Mouse (Mus musculus): ENCODE results near the gene 1700017B05Rik. TPM values are rescaled to one million over a fixed set of nuclear protein-coding genes. Genes with fewer than 3 reads are reported as not detected.

1700017B05Rik gene
- polyA plus RNA-seq, 1 experiment from 2014 or later: 15.5 TPM

DNA sequence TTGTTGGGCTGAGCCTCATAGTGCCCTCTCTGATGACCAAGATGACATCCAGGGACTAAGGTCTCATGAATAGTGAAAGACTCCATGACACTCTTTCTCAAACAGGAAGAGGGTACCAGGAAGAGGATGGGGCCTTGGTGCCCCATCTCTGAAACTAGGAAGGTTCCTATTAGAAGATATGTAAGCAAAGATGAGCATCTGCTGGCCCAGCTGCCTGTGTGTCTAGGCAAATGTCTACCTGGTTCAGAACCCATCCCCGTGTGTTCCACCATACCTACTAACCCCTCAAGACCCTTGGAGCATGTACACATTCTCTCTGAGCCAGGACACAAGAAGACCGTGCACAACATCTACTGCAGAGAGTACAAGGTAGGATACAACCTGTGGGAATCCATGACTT is 26.2 kb downstream of the 1700017B05Rik start, which contains the start of gene Trcg1:
Trcg1 (plus strand) TSS at position 301 of the 400 bp plus-strand sequence.
- no peak for ATAC-seq (replicated peaks; ENCODE audit: insufficient number of reproducible peaks, low FRiP score, low TSS enrichment)
- Histone ChIP-seq H3K4me1 (ENCODE audit: control insufficient read depth, insufficient read depth, low read length) (no peaks in the 10 kb centered on the region), H3K4me2 (no peak within 1 kb of the TSS), H3K9ac (ENCODE audit: low read depth, low read length) (no peak within 1 kb of the TSS), H3K4me3 (ENCODE audit: low read depth, low read length) (no peak within 1 kb of the TSS), H3K9me3 (replicated peaks; ENCODE audit: control insufficient read depth, low read length) (no peaks in the 10 kb centered on the region), H3K27me3 (ENCODE audit: control insufficient read depth, insufficient read depth, low read length) (no peaks in the 10 kb centered on the region), H3K36me3 (ENCODE audit: control insufficient read depth, insufficient read depth, low read length) (no peaks in the 10 kb centered on the region), H3K27ac (ENCODE audit: low read depth, low read length) (no peak within 1 kb of the TSS)
- WGBS (ENCODE audit: insufficient replicate concordance): 73% methylated on average over 2 of the region's 2 CpGs

DNA sequence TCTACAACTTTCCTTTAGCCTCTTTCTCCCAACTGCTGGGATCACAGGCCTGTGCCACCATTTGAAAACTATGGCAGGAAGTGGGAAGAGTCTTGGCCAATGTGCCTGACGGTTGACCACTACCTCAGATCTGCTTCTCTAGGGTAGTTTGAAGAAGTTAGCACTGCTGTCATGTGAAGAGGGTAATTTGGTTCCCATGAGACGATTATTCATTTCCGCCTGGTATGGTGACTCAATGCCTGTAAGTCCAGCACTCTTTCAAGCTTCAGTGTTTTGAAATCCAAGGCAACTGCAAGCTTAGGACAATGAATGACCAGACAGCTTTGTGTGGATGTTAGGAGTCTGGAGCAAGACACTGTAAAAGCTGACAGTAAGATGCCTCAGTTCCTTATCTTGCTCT is 28.6 kb downstream of the 1700017B05Rik start:
- no peak overlapping the region for H3K27ac ChIP-seq (ENCODE audit: low read depth, low read length)
- no peak for ATAC-seq (replicated peaks; ENCODE audit: insufficient number of reproducible peaks, low FRiP score, low TSS enrichment)
- 76% methylated on average over 3 of the region's 3 CpGs for WGBS (ENCODE audit: insufficient replicate concordance)

DNA sequence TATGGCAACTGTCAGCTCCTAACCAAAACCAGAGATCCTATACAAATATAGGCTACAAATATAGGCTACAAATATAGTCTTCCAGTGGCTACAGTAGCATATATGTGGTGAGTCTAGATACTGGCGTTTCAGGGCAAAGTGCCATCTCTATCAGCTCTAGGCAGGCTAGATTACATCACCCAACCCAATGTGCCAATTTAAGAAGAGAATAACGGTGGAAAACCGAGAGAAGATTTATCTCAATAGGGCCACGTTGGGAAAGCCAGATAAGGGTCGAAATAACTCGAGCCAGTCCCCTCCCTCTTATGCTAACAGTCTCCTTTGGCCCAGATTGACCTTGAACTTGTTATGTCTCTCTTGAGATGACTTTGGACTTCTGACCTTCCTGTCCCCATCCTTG is 29.3 kb downstream of the 1700017B05Rik start:
- no peak for ATAC-seq (replicated peaks; ENCODE audit: insufficient number of reproducible peaks, low FRiP score, low TSS enrichment)
- WGBS (ENCODE audit: insufficient replicate concordance): 35% methylated on average over 6 of the region's 6 CpGs
- H3K9ac ChIP-seq (ENCODE audit: low read depth, low read length): no peak overlapping the region
- no peaks in the 10 kb centered on the region for H3K36me3 ChIP-seq (ENCODE audit: control insufficient read depth, insufficient read depth, low read length)
- no peaks in the 10 kb centered on the region for H3K4me1 ChIP-seq (ENCODE audit: control insufficient read depth, insufficient read depth, low read length)
- H3K9me3 ChIP-seq (replicated peaks; ENCODE audit: control insufficient read depth, low read length): no peaks in the 10 kb centered on the region
- H3K4me2 ChIP-seq: no peak overlapping the region
- H3K27me3 ChIP-seq (ENCODE audit: control insufficient read depth, insufficient read depth, low read length): no peaks in the 10 kb centered on the region
- no peak overlapping the region for H3K4me3 ChIP-seq (ENCODE audit: low read depth, low read length)
- H3K27ac ChIP-seq (ENCODE audit: low read depth, low read length): no peak overlapping the region

More for the DNA sequence above, 28.6 kb downstream of the 1700017B05Rik start:
- no peaks in the 10 kb centered on the region for H3K4me1 ChIP-seq (ENCODE audit: control insufficient read depth, insufficient read depth, low read length)
- no peak overlapping the region for H3K4me3 ChIP-seq (ENCODE audit: low read depth, low read length)
- H3K27me3 ChIP-seq (ENCODE audit: control insufficient read depth, insufficient read depth, low read length): no peaks in the 10 kb centered on the region
- H3K4me2 ChIP-seq: no peak overlapping the region
- no peaks in the 10 kb centered on the region for H3K9me3 ChIP-seq (replicated peaks; ENCODE audit: control insufficient read depth, low read length)
- H3K9ac ChIP-seq (ENCODE audit: low read depth, low read length): no peak overlapping the region
- H3K36me3 ChIP-seq (ENCODE audit: control insufficient read depth, insufficient read depth, low read length): no peaks in the 10 kb centered on the region

DNA sequence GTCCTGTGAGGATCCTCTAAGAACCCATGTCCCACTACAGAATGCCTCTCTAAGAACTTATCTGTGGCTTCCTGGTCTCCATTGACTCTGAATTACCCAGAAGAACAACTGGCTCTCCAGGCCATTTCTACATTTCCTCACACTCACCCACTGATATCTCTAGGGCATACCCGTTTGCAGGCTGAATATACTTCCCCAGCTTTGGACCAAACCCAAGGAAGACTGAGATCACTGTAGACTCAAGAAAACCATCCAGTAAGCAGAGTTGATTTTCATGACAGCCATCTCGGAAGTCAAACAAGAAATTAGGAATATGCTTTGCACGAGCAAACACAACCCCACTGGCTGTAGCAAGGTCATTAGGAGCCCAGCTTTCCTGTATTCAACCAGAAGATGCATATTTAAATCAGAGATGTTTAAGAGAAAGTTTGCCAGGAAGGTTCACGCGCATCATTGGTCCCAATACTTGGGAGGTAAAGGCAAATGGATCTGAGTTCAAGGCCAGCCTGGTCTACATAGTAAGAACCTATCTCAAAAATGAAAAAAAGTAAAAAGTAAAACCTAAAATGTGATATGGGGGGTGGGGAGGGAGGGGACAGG is 30.0 kb downstream of the 1700017B05Rik start:
- Histone ChIP-seq H3K9ac (ENCODE audit: low read depth, low read length) (no peak overlapping the region), H3K36me3 (ENCODE audit: control insufficient read depth, insufficient read depth, low read length) (no peaks in the 10 kb centered on the region), H3K4me1 (ENCODE audit: control insufficient read depth, insufficient read depth, low read length) (no peaks in the 10 kb centered on the region), H3K27ac (ENCODE audit: low read depth, low read length) (no peak overlapping the region), H3K27me3 (ENCODE audit: control insufficient read depth, insufficient read depth, low read length) (peaks cover 3% of the 10 kb centered on the region; the same call in 1 of the 2 replicates), H3K4me3 (ENCODE audit: low read depth, low read length) (no peak overlapping the region), H3K4me2 (no peak overlapping the region), H3K9me3 (replicated peaks; ENCODE audit: control insufficient read depth, low read length) (no peaks in the 10 kb centered on the region)
- 76% methylated on average over 5 of the region's 5 CpGs for WGBS (ENCODE audit: insufficient replicate concordance)
- no peak for ATAC-seq (replicated peaks; ENCODE audit: insufficient number of reproducible peaks, low FRiP score, low TSS enrichment)

DNA sequence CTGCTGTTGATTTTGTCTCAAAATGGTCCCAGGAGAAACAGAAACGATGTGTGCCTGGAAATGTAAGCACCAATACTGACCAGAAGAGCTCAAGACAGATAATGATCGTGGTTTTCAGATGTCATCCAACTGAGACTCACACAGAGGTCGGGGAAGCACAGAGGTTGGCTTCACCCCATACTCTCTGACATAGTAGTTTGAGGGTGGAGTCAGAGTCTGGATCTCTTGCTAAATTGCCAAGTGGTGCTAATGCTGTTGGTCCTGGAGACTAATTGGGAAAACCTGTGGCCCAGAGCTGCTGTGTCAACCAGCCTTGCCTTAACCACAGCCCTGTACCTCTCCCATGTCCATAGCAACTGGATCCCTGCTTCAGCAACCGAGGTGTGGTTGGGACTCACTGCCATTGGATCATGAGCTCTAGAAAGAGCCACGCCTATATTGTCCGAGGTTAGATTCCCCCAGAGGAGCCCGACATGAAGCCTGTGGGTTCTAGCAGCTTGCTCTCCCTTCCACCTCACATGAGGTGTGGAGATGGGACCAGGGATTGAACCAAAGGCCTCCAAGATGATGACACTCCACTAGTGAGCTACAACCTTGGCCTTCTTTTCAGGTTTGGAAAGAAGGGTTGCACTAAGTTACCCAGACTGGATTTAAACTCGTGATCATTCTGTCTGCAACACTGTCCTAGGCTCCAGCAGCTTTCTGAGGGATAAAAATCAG is 30.7 kb downstream of the 1700017B05Rik start:
- 74% methylated on average over 8 of the region's 8 CpGs for WGBS (ENCODE audit: insufficient replicate concordance)
- Histone ChIP-seq H3K27ac (ENCODE audit: low read depth, low read length) (no peak overlapping the region), H3K36me3 (ENCODE audit: control insufficient read depth, insufficient read depth, low read length) (no peaks in the 10 kb centered on the region), H3K4me3 (ENCODE audit: low read depth, low read length) (no peak overlapping the region), H3K9me3 (replicated peaks; ENCODE audit: control insufficient read depth, low read length) (no peaks in the 10 kb centered on the region), H3K4me1 (ENCODE audit: control insufficient read depth, insufficient read depth, low read length) (no peaks in the 10 kb centered on the region), H3K9ac (ENCODE audit: low read depth, low read length) (no peak overlapping the region), H3K4me2 (no peak overlapping the region), H3K27me3 (ENCODE audit: control insufficient read depth, insufficient read depth, low read length) (peaks cover 3% of the 10 kb centered on the region; the same call in 1 of the 2 replicates)
- ATAC-seq (replicated peaks; ENCODE audit: insufficient number of reproducible peaks, low FRiP score, low TSS enrichment): no peak

DNA sequence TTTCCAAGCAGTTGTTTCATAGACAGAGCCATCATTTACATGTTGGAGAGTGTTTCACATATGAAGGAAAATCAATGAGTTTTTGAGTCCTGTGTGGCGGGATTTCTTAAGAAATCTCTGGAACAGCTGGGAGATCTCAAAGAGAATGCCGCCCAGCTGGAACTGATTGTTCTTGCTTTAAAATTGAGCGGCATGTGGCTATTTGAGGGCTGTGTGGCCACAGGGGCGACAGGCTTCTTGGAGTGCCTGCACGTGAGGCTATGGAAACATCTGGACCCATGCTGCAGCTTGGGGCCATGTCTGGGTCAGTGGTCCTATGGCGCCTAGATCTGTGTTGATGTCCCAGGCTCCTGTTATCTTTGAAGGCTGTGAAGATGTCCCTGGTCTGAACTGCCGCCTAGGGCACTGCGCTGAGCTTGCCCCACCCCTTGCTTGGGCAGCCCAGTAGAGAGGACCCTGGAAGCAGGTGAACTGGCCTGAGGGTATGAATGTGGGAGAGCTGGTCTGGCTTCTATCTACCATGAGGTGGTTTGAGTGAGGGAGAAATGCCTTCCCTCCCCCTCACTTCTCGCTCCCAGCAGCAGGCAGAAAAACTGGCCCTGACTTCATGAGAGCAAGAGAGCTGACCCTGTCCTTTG is 32.1 kb downstream of the 1700017B05Rik start:
- Histone ChIP-seq H3K9ac (ENCODE audit: low read depth, low read length) (no peak overlapping the region), H3K9me3 (replicated peaks; ENCODE audit: control insufficient read depth, low read length) (no peaks in the 10 kb centered on the region), H3K4me1 (ENCODE audit: control insufficient read depth, insufficient read depth, low read length) (peaks cover 4% of the 10 kb centered on the region; the same call in 1 of the 2 replicates), H3K27me3 (ENCODE audit: control insufficient read depth, insufficient read depth, low read length) (peaks cover 3% of the 10 kb centered on the region; the same call in 1 of the 2 replicates), H3K27ac (ENCODE audit: low read depth, low read length) (no peak overlapping the region), H3K4me3 (ENCODE audit: low read depth, low read length) (no peak overlapping the region), H3K4me2 (no peak overlapping the region), H3K36me3 (ENCODE audit: control insufficient read depth, insufficient read depth, low read length) (no peaks in the 10 kb centered on the region)
- WGBS (ENCODE audit: insufficient replicate concordance): 60% methylated on average over 9 of the region's 9 CpGs
- no peak for ATAC-seq (replicated peaks; ENCODE audit: insufficient number of reproducible peaks, low FRiP score, low TSS enrichment)

DNA sequence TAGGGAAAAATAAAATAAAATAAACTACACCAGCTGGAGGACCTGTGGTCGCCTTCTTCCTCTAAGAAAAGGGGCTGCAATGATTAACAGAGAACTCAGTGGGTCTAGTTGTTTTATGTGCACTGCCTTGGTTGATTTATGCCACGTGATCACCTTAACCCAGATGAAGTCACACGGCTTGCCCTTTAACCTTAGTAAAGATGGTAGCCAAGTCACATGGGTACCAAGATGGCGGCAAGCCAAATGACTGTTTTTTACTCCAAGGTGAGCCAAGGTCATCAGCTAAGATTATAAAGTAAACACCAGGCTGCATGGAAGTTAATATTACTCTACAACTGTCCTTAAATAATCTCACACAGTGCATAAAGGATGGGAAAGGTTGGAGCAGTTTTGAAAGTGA is 32.7 kb downstream of the 1700017B05Rik start:
- peaks cover 4% of the 10 kb centered on the region; the same call in 1 of the 2 replicates for H3K4me1 ChIP-seq (ENCODE audit: control insufficient read depth, insufficient read depth, low read length)
- no peak overlapping the region for H3K9ac ChIP-seq (ENCODE audit: low read depth, low read length)
- 81% methylated on average over 4 of the region's 4 CpGs for WGBS (ENCODE audit: insufficient replicate concordance)
- H3K36me3 ChIP-seq (ENCODE audit: control insufficient read depth, insufficient read depth, low read length): no peaks in the 10 kb centered on the region
- no peak overlapping the region for H3K4me2 ChIP-seq
- no peak for ATAC-seq (replicated peaks; ENCODE audit: insufficient number of reproducible peaks, low FRiP score, low TSS enrichment)
- H3K4me3 ChIP-seq (ENCODE audit: low read depth, low read length): no peak overlapping the region
- H3K9me3 ChIP-seq (replicated peaks; ENCODE audit: control insufficient read depth, low read length): no peaks in the 10 kb centered on the region
- peaks cover 3% of the 10 kb centered on the region; the same call in 1 of the 2 replicates for H3K27me3 ChIP-seq (ENCODE audit: control insufficient read depth, insufficient read depth, low read length)
- H3K27ac ChIP-seq (ENCODE audit: low read depth, low read length): no peak overlapping the region

DNA sequence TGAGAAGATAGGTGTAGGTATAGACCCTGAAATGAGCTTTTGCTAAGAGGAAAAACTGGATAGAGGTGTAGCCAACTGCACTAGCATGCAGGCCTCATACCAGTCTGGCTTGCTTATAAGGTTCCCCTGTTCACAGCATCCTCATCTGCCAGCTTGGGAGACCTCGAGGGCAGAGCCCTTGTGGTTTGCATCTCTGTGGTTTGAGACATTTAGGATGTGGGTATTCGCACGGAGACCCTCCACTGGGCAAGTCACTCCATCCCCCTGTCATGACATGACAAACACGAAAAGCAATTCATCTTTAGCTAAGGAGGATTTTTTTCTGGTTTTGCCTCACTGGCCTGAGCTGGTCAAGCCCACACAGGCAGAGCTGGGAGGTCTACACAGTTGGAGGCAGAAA is 34.2 kb downstream of the 1700017B05Rik start:
- 66% methylated on average over 4 of the region's 4 CpGs for WGBS (ENCODE audit: insufficient replicate concordance)
- ATAC-seq (replicated peaks; ENCODE audit: insufficient number of reproducible peaks, low FRiP score, low TSS enrichment): no peak

More for the DNA sequence above, 34.2 kb downstream of the 1700017B05Rik start:
- Histone ChIP-seq H3K36me3 (ENCODE audit: control insufficient read depth, insufficient read depth, low read length) (no peaks in the 10 kb centered on the region), H3K4me2 (no peak overlapping the region), H3K27ac (ENCODE audit: low read depth, low read length) (no peak overlapping the region), H3K4me1 (ENCODE audit: control insufficient read depth, insufficient read depth, low read length) (peaks cover 4% of the 10 kb centered on the region; the same call in 1 of the 2 replicates), H3K4me3 (ENCODE audit: low read depth, low read length) (no peak overlapping the region), H3K27me3 (ENCODE audit: control insufficient read depth, insufficient read depth, low read length) (peaks cover 3% of the 10 kb centered on the region; the same call in 1 of the 2 replicates), H3K9me3 (replicated peaks; ENCODE audit: control insufficient read depth, low read length) (no peaks in the 10 kb centered on the region), H3K9ac (ENCODE audit: low read depth, low read length) (no peak overlapping the region)

Data from heart, embryonic 11.5 days (tissue).